Comparison of ENCODE assay signal across 8 mouse cellular contexts in genomic region chr12:75918914-75919313, GRCm38 (mm10).
DNase-seq lines count a peak whose midpoint lies in the region; ATAC-seq lines count a peak whose summit lies in the region.

No protein-coding gene starts in this region.

- peaks cover 8% of the 10 kb centered on the region for H3K36me3 ChIP-seq in limb, embryonic 11.5 days (ENCODE audit: control insufficient read depth, insufficient read depth, low read length)
- peaks cover 89% of the 10 kb centered on the region for H3K36me3 ChIP-seq in limb, embryonic 10.5 days

- no peak overlapping the region for H3K4me2 ChIP-seq in limb, embryonic 11.5 days (ENCODE audit: low read depth, severe bottlenecking)

- no peak overlapping the region for H3K27ac ChIP-seq in limb, embryonic 11.5 days (replicated peaks; ENCODE audit: low read depth, low read length)
- H3K27ac ChIP-seq in limb, embryonic 10.5 days, result no peak overlapping the region

- peak; percentile 59 for DNase-seq in adrenal gland, postnatal 14 days
- no peak for DNase-seq in adrenal gland, adult 8-10 months
- DNase-seq in limb, embryonic 11.5 days (ENCODE audit: low spot score), result peak; percentile 48
- no peak for DNase-seq in limb, embryonic 10.5 days (ENCODE audit: low spot score)
- peak; percentile 16 to 26 for DNase-seq in cerebellum, postnatal 36 days
- DNase-seq in layer of hippocampus, postnatal 14 days (ENCODE audit: low spot score in 2 of 2), result peak; percentile 49 to 66
- peak; percentile 65 to 68 for DNase-seq in right cerebral cortex, adult 2 months (ENCODE audit: low spot score in 2 of 2)
- DNase-seq in thymus, postnatal 0 days (ENCODE audit: low spot score), result no peak

- H3K4me3 ChIP-seq in limb, embryonic 11.5 days (ENCODE audit: low read depth, low read length), result no peak overlapping the region
- H3K4me3 ChIP-seq in limb, embryonic 10.5 days, result no peak overlapping the region

- ATAC-seq in limb, embryonic 11.5 days (ENCODE audit: insufficient number of reproducible peaks, low FRiP score, low TSS enrichment, low read depth), result no peak

- no peaks in the 10 kb centered on the region for H3K27me3 ChIP-seq in limb, embryonic 11.5 days (ENCODE audit: control insufficient read depth, insufficient read depth, low read length)
- no peaks in the 10 kb centered on the region for H3K27me3 ChIP-seq in limb, embryonic 10.5 days (ENCODE audit: low read depth, poor library complexity, severe bottlenecking)

- 54% methylated on average over 6 of the region's 6 CpGs for WGBS in limb, embryonic 11.5 days
- WGBS in limb, embryonic 10.5 days, result 50% methylated on average over 6 of the region's 6 CpGs

- no peaks in the 10 kb centered on the region for H3K9me3 ChIP-seq in limb, embryonic 11.5 days (ENCODE audit: control insufficient read depth, low read length)
- H3K9me3 ChIP-seq in limb, embryonic 10.5 days (replicated peaks), result no peaks in the 10 kb centered on the region

- H3K4me1 ChIP-seq in limb, embryonic 11.5 days (ENCODE audit: control insufficient read depth, insufficient read depth, low read length), result no peaks in the 10 kb centered on the region
- no peaks in the 10 kb centered on the region for H3K4me1 ChIP-seq in limb, embryonic 10.5 days

- no peak overlapping the region for H3K9ac ChIP-seq in limb, embryonic 11.5 days (ENCODE audit: low read length)

Comparison
In these comparisons a context has a peak if more than half of its experiments do, and no peak if none do; other contexts are left out.
1. DNase-seq: peak in adrenal gland, postnatal 14 days (single experiment), limb, embryonic 11.5 days (single experiment), cerebellum, postnatal 36 days (2 of 2), layer of hippocampus, postnatal 14 days (2 of 2) and right cerebral cortex, adult 2 months (2 of 2); none in adrenal gland, adult 8-10 months (single experiment), limb, embryonic 10.5 days (single experiment) and thymus, postnatal 0 days (single experiment).